Mouse (Mus musculus): ENCODE data around the gene Grm7. TPM values are rescaled to one million over a fixed set of nuclear protein-coding genes. Genes with fewer than 3 reads are reported as not detected.

Gene Grm7
- polyA plus RNA-seq, 1 experiment from 2014 or later: 0.44 TPM

DNA sequence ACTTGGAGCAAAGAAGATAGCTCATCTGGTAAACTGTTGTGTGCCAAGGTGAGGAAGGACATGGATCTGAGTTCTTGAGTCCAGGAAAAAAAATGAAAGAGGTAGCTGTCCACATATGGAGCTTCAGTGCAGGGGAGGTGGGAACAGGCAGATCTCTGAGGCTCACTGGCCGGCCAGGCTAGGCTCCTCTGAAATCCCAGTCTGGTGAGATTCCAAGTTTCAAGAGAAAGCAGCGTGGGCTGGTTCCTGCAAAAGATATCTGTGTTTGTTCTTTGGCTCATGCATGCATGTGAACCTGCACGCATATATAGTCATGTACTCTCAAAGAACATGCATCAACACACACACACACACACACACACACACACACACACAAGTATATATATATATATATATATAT, 942.2 kb downstream of the Grm7 start:
- H3K9ac ChIP-seq (ENCODE audit: low read depth, low read length): no peak overlapping the region
- H3K4me3 ChIP-seq (ENCODE audit: low read depth, low read length): no peak overlapping the region
- H3K4me1 ChIP-seq (replicated peaks; ENCODE audit: control insufficient read depth, insufficient read depth, low read length): no peaks in the 10 kb centered on the region
- H3K9me3 ChIP-seq (ENCODE audit: control insufficient read depth, low read length): no peaks in the 10 kb centered on the region
- no peaks in the 10 kb centered on the region for H3K36me3 ChIP-seq (ENCODE audit: control insufficient read depth, insufficient read depth, low read length)
- no peaks in the 10 kb centered on the region for H3K27me3 ChIP-seq (replicated peaks; ENCODE audit: control insufficient read depth, insufficient read depth, low read length)
- H3K27ac ChIP-seq (ENCODE audit: low read depth, low read length): no peak overlapping the region
- ATAC-seq (replicated peaks; ENCODE audit: low FRiP score) (no peak), DNase-seq (ENCODE audit: low spot score) (no peak)
- WGBS: 77% methylated on average over 3 of the region's 3 CpGs
- H3K4me2 ChIP-seq: no peak overlapping the region

- H3K27me3 ChIP-seq (replicated peaks; ENCODE audit: control insufficient read depth, insufficient read depth, low read length): no peaks in the 10 kb centered on the region
- H3K4me1 ChIP-seq (replicated peaks; ENCODE audit: control insufficient read depth, insufficient read depth, low read length): no peaks in the 10 kb centered on the region
- H3K9ac ChIP-seq (ENCODE audit: low read depth, low read length): no peak overlapping the region
- H3K4me3 ChIP-seq (ENCODE audit: low read depth, low read length): no peak overlapping the region
- WGBS: 84% methylated on average over 4 of the region's 4 CpGs
- no peak overlapping the region for H3K4me2 ChIP-seq
- ATAC-seq (replicated peaks; ENCODE audit: low FRiP score): no peak
- no peak for DNase-seq (ENCODE audit: low spot score)
- no peaks in the 10 kb centered on the region for H3K36me3 ChIP-seq (ENCODE audit: control insufficient read depth, insufficient read depth, low read length)
- no peak overlapping the region for H3K27ac ChIP-seq (ENCODE audit: low read depth, low read length)
- no peaks in the 10 kb centered on the region for H3K9me3 ChIP-seq (ENCODE audit: control insufficient read depth, low read length)
Observed at GRCm38 (mm10) chr6:111601892-111602654, 956.7 kb downstream of the Grm7 start.

DNA sequence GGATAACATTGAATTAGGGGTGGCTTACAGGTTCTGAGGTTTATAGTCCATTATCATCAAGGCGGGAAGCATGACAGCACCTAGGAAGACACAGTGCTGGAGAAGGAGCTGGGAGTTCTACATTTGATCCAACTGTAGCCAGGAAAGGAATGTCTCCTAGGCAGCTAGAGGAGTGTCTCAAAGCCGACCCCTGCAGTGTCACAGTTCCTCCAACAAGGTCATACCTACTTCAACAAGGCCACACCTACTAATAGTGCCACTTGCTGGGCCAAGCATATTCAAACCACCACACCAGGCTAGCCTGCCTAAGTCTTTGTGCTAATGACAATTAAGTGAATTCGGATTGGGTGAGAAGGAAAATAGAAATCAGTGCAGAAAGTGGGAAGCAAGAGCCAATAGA, 965.0 kb downstream of the Grm7 start:
- H3K36me3 ChIP-seq (ENCODE audit: control insufficient read depth, insufficient read depth, low read length): no peaks in the 10 kb centered on the region
- H3K27ac ChIP-seq (ENCODE audit: low read depth, low read length): no peak overlapping the region
- 73% methylated on average over 3 of the region's 3 CpGs for WGBS
- no peaks in the 10 kb centered on the region for H3K27me3 ChIP-seq (replicated peaks; ENCODE audit: control insufficient read depth, insufficient read depth, low read length)
- H3K4me2 ChIP-seq: no peak overlapping the region
- no peaks in the 10 kb centered on the region for H3K4me1 ChIP-seq (replicated peaks; ENCODE audit: control insufficient read depth, insufficient read depth, low read length)
- no peak for DNase-seq (ENCODE audit: low spot score)
- H3K9me3 ChIP-seq (ENCODE audit: control insufficient read depth, low read length): no peaks in the 10 kb centered on the region
- H3K4me3 ChIP-seq (ENCODE audit: low read depth, low read length): no peak overlapping the region
- H3K9ac ChIP-seq (ENCODE audit: low read depth, low read length): no peak overlapping the region
- no peak for ATAC-seq (replicated peaks; ENCODE audit: low FRiP score)

DNA sequence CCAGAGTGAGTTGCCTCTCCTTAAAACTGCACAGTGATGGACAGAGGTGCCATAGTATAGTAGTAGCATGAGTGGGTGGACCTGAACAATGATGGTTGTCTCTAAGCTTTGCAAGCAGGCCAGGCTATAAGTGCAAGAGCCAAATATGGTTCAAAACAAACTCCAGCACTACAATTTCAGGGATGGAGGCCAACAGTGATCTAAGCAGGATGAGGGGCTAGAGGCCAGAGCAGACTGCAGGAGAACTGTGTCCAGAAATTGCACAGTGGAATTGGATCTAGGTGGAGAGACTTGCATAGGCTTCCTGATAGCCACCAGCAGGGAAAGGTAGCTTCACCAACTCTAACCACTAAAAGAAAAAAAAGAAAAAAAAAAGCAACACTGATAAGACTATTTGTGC, 968.5 kb downstream of the Grm7 start:
- H3K36me3 ChIP-seq (ENCODE audit: control insufficient read depth, insufficient read depth, low read length): no peaks in the 10 kb centered on the region
- no peaks in the 10 kb centered on the region for H3K27me3 ChIP-seq (replicated peaks; ENCODE audit: control insufficient read depth, insufficient read depth, low read length)
- H3K4me1 ChIP-seq (replicated peaks; ENCODE audit: control insufficient read depth, insufficient read depth, low read length): no peaks in the 10 kb centered on the region
- H3K9ac ChIP-seq (ENCODE audit: low read depth, low read length): no peak overlapping the region
- no peak overlapping the region for H3K27ac ChIP-seq (ENCODE audit: low read depth, low read length)
- H3K4me2 ChIP-seq: no peak overlapping the region
- H3K9me3 ChIP-seq (ENCODE audit: control insufficient read depth, low read length): no peaks in the 10 kb centered on the region
- ATAC-seq (replicated peaks; ENCODE audit: low FRiP score) (no peak), DNase-seq (ENCODE audit: low spot score) (no peak)
- H3K4me3 ChIP-seq (ENCODE audit: low read depth, low read length): no peak overlapping the region
